Mouse (Mus musculus) olfactory bulb, adult 2 months (tissue): ENCODE data around the gene B3gat1.

Source experiments
- CTCF ChIP-seq: fragments of 200-500 bp; IDR thresholded peaks from 2 replicates; pipeline ENCODE4 v1.5.1; 2012; ENCODE audit warnings: low read depth, mild to moderate bottlenecking, low read length, moderate library complexity; ENCODE audit not compliant: insufficient read depth
- POLR2A ChIP-seq: fragments of 200-500 bp; IDR thresholded peaks from 2 replicates; pipeline ENCODE4 v1.6.1; 2012; ENCODE audit warnings: mild to moderate bottlenecking, low read depth, low read length, moderate library complexity; ENCODE audit not compliant: insufficient read depth

DNA sequence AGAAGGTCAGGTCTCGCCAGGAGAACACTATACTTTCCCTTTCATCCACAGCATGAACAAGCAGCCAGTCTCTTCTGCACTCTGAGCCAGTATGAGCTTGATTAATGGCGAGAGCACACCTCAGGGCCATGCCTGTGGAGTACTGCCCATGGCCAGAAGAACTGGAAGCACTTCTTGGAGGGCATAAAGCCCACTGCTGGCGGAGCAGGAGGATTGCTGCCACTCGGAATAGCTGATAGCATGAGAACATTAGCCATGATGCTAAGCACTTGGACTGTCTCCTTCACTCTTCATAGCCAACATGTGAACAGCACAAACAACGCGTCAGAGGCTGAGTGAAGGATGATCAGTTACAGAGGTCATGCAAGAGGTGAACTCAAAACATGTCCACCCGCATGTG lies 44.9 kb downstream of the B3gat1 start:
- TF ChIP-seq POLR2A (no peak), CTCF (no peak)
